Mouse (Mus musculus) T-helper 2 cell (primary cell): ENCODE data around the gene Ccl22.

Experiments
- in situ Hi-C: fragments of 300-600 bp; cut with MboI, MseI; formaldehyde crosslinking; loops from one replicate; pipeline ENCODE4 v1.15.1; 2025; ENCODE audit warnings: high pct_unique_total_duplicates

Gene Ccl22

GRCm38 (mm10) chr8:94745476-94746184 lies at the start of gene Ccl22:
TSS of gene Ccl22 (plus strand) at chr8:94745590.
- in situ Hi-C loops, result no loop called here

GRCm38 (mm10) chr8:94695994-94696384 lies 49.4 kb upstream of the Ccl22 start, which contains the start of gene Pllp:
TSS of gene Pllp (minus strand) at chr8:94696278.
- in situ Hi-C loops, result loop anchor here (5.0 kb wide), 1 partner anchor 104 kb away; no protein-coding TSS in a partner anchor

GRCm38 (mm10) chr8:94696566-94696965 lies 48.8 kb upstream of the Ccl22 start:
- in situ Hi-C loops, result loop anchor here (5.0 kb wide), 1 partner anchor 104 kb away; no protein-coding TSS in a partner anchor

- in situ Hi-C loops, result loop anchor here (5.0 kb wide), 1 partner anchor 106 kb away; no protein-coding TSS in a partner anchor
These were observed 47.4 kb upstream of the Ccl22 start for GRCm38 (mm10) chr8:94697956-94698355.

- in situ Hi-C loops, result loop anchor here (5.0 kb wide), 1 partner anchor 107 kb away; no protein-coding TSS in a partner anchor
These were observed 46.0 kb upstream of the Ccl22 start for GRCm38 (mm10) chr8:94699366-94699765.

- in situ Hi-C loops, result loop anchor here (25.0 kb wide), 1 partner anchor 112 kb away; the partner anchor contains the start of gene Ccl17
These were observed 44.9 kb upstream of the Ccl22 start for GRCm38 (mm10) chr8:94700421-94700935.

- in situ Hi-C loops, result loop anchor here (25.0 kb wide), 1 partner anchor 110 kb away; the partner anchor contains the start of gene Ccl17
These were observed 43.2 kb upstream of the Ccl22 start for GRCm38 (mm10) chr8:94702156-94702555.

GRCm38 (mm10) chr8:94702844-94703813 lies 42.3 kb upstream of the Ccl22 start:
- in situ Hi-C loops, result loop anchor here (25.0 kb wide), 1 partner anchor 109 kb away; the partner anchor contains the start of gene Ccl17

GRCm38 (mm10) chr8:94703972-94704668 lies 41.3 kb upstream of the Ccl22 start:
- in situ Hi-C loops, result loop anchor here (25.0 kb wide), 1 partner anchor 108 kb away; the partner anchor contains the start of gene Ccl17

GRCm38 (mm10) chr8:94704669-94704984 lies 40.8 kb upstream of the Ccl22 start:
- in situ Hi-C loops, result loop anchor here (25.0 kb wide), 1 partner anchor 108 kb away; the partner anchor contains the start of gene Ccl17

GRCm38 (mm10) chr8:94705581-94706245 lies 39.7 kb upstream of the Ccl22 start:
- in situ Hi-C loops, result loop anchor here (25.0 kb wide), 1 partner anchor 107 kb away; the partner anchor contains the start of gene Ccl17

GRCm38 (mm10) chr8:94706732-94707395 lies 38.5 kb upstream of the Ccl22 start:
- in situ Hi-C loops, result loop anchor here (25.0 kb wide), 1 partner anchor 105 kb away; the partner anchor contains the start of gene Ccl17

GRCm38 (mm10) chr8:94710336-94710735 lies 35.1 kb upstream of the Ccl22 start:
- in situ Hi-C loops, result loop anchor here (25.0 kb wide), 1 partner anchor 102 kb away; the partner anchor contains the start of gene Ccl17

- in situ Hi-C loops, result loop anchor here (25.0 kb wide), 1 partner anchor 101 kb away; the partner anchor contains the start of gene Ccl17
These were observed 34.2 kb upstream of the Ccl22 start for GRCm38 (mm10) chr8:94711160-94711718.

- in situ Hi-C loops, result loop anchor here (25.0 kb wide), 1 partner anchor 98 kb away; the partner anchor contains the start of gene Ccl17
These were observed 30.8 kb upstream of the Ccl22 start for GRCm38 (mm10) chr8:94714556-94714955.

- in situ Hi-C loops, result loop anchor here (5.0 to 25.0 kb wide), 2 partner anchors 36 to 96 kb away; partner anchors contain the start of gene Ccl17
These were observed 29.5 kb upstream of the Ccl22 start for GRCm38 (mm10) chr8:94715871-94716270.

- in situ Hi-C loops, result loop anchor here (5.0 to 25.0 kb wide), 2 partner anchors 35 to 95 kb away; partner anchors contain the start of gene Ccl17
These were observed 28.5 kb upstream of the Ccl22 start for GRCm38 (mm10) chr8:94716841-94717240.

- in situ Hi-C loops, result no loop called here
These were observed 19.4 kb upstream of the Ccl22 start for GRCm38 (mm10) chr8:94725998-94726397.

GRCm38 (mm10) chr8:94729301-94729700 lies 16.1 kb upstream of the Ccl22 start:
- in situ Hi-C loops, result no loop called here
